Mouse (Mus musculus): ENCODE data around the gene St6galnac4. TPM values are rescaled to one million over a fixed set of nuclear protein-coding genes. Genes with fewer than 3 reads are reported as not detected.

St6galnac4 gene
- 33.1 and 34.7 TPM in 2 replicates for polyA plus RNA-seq (2015; fragmentation: Nextera tagmentation; extraction: Ambion mirVana)

DNA sequence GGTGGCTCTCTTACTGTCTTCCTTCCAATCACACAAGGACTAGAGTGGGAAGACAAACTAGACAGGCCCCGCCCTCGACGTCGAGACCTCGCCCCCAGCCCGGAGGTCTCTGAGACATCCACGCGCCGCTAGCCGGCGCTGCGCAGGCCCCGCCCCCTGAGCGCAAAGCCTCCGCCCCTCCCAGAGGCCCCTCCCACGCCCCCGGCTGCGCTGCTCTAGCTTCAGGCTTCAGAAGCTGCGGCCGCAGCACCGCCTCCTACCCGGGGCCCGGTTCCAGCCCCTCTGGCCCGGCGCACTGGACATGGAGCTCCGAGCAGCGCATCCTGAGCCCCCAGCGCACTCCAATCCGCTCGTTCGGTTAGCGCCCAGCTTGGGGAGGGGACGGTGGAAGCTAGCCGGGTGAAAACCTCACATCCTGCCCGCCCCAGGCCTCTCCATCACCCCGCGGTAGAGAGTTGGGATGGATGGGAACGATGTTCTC lies at the start of gene St6galnac4:
St6galnac4 (plus strand) TSS at position 225 of the 481 bp plus-strand sequence.
- Histone ChIP-seq H3K27ac (peak within 1 kb of the TSS; percentile 44), H3K36me3 (peaks cover 13% of the 10 kb centered on the region), H3K4me2 (peak within 1 kb of the TSS; percentile 75), H3K9ac (peak within 1 kb of the TSS; percentile 77), H3K27me3 (peaks cover 7% of the 10 kb centered on the region), H3K9me3 (no peaks in the 10 kb centered on the region), H3K4me1 (peaks cover 34% of the 10 kb centered on the region), H3K4me3 (peak within 1 kb of the TSS; percentile 67)
- ATAC-seq (ENCODE audit: insufficient number of reproducible peaks, insufficient read depth, low FRiP score, low TSS enrichment, low read depth) = peak; percentile 86
- WGBS = under 1% methylated on average over 38 of the region's 38 CpGs

DNA sequence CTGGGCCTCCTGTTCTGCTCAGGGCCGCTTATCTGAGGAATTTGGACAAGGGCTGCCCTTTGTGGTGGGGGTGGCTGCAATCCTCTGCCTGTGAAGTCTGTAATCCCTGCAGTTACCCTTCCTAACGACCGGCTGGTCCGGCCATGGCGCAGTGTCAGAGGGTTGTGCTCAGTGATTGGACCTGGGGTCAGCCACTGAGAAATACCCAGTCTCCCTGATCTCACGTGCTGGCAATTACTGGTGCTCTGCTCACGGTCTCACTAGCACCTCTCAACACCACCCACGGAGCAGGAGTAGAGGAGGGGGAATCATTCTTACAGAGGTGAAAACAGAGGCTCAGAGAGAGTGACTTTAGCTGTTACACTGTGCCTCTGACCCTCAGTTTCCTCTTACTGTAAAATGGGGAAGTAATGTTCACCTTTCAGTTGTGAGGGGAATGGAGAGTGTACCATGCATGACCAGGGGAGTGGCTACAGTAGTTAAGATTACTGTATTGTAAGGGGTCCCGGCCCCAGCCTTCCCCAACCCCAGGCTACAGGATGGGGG lies 49.5 kb upstream of the St6galnac4 start:
- no peaks in the 10 kb centered on the region for H3K27me3 ChIP-seq
- peaks cover 77% of the 10 kb centered on the region for H3K4me1 ChIP-seq
- peak overlapping the region; percentile 98 for H3K27ac ChIP-seq
- peak overlapping the region; percentile 94 for H3K9ac ChIP-seq
- no peaks in the 10 kb centered on the region for H3K9me3 ChIP-seq
- H3K36me3 ChIP-seq = no peaks in the 10 kb centered on the region
- 9% methylated on average over 9 of the region's 9 CpGs for WGBS
- peak overlapping the region; percentile 92 for H3K4me3 ChIP-seq
- no peak for ATAC-seq (ENCODE audit: insufficient number of reproducible peaks, insufficient read depth, low FRiP score, low TSS enrichment, low read depth)
- peak overlapping the region; percentile 90 for H3K4me2 ChIP-seq

- no peak for ATAC-seq (ENCODE audit: insufficient number of reproducible peaks, insufficient read depth, low FRiP score, low TSS enrichment, low read depth)
- 60% methylated on average over 5 of the region's 5 CpGs for WGBS
- H3K9me3 ChIP-seq = no peaks in the 10 kb centered on the region
- no peaks in the 10 kb centered on the region for H3K36me3 ChIP-seq
- peak overlapping the region; percentile 90 for H3K4me2 ChIP-seq
- peak overlapping the region; percentile 92 for H3K4me3 ChIP-seq
- no peaks in the 10 kb centered on the region for H3K27me3 ChIP-seq
- peak overlapping the region; percentile 94 for H3K9ac ChIP-seq
- H3K4me1 ChIP-seq = peaks cover 77% of the 10 kb centered on the region
- peak overlapping the region; percentile 98; the same call in 1 of the 2 replicates for H3K27ac ChIP-seq
These were observed 49.0 kb upstream of the St6galnac4 start for GRCm38 (mm10) chr2:32537941-32538340.

DNA sequence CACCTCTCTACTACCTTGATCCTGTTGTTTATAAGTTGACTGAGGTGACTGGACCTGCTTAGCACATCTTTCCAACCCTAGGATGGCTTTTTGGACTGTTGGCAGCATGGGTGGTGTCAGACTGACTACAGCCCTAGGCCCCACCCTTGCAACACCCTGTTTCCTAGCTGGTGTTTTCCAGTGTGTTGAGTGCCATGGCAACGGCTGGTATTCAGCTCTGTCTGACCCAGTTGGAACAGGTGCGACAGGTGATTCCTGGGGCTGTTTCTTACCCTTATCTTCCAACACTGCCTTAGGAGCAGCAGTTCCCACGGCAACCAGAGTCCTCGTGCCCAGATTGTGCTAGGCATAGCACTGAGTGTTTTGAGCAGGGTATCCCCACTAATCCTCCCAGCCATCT lies 48.4 kb upstream of the St6galnac4 start:
- WGBS = 72% methylated on average over 4 of the region's 4 CpGs

GRCm38 (mm10) chr2:32539452-32539981 lies 47.4 kb upstream of the St6galnac4 start:
- Histone ChIP-seq H3K27me3 (no peaks in the 10 kb centered on the region), H3K27ac (peak overlapping the region; percentile 39), H3K9me3 (no peaks in the 10 kb centered on the region), H3K4me3 (no peak overlapping the region), H3K9ac (no peak overlapping the region), H3K4me1 (peaks cover 63% of the 10 kb centered on the region), H3K4me2 (peak overlapping the region; percentile 90), H3K36me3 (peaks cover 4% of the 10 kb centered on the region; the same call in 1 of the 2 replicates)
- ATAC-seq (ENCODE audit: insufficient number of reproducible peaks, insufficient read depth, low FRiP score, low TSS enrichment, low read depth) = no peak
- WGBS = 71% methylated on average over 14 of the region's 14 CpGs

More for the DNA sequence above, 48.4 kb upstream of the St6galnac4 start:
- H3K9me3 ChIP-seq = no peaks in the 10 kb centered on the region
- H3K4me3 ChIP-seq = peak overlapping the region; percentile 92; the same call in 1 of the 2 replicates
- H3K4me2 ChIP-seq = peak overlapping the region; percentile 90
- H3K27me3 ChIP-seq = no peaks in the 10 kb centered on the region
- H3K36me3 ChIP-seq = no peaks in the 10 kb centered on the region
- peaks cover 73% of the 10 kb centered on the region for H3K4me1 ChIP-seq
- no peak for ATAC-seq (ENCODE audit: insufficient number of reproducible peaks, insufficient read depth, low FRiP score, low TSS enrichment, low read depth)
- 0 out of 2 replicates have a peak overlapping the region, but pooled peaks have one; percentile 94 for H3K9ac ChIP-seq
- 0 out of 2 replicates have a peak overlapping the region, but pooled peaks have one; percentile 39 for H3K27ac ChIP-seq

DNA sequence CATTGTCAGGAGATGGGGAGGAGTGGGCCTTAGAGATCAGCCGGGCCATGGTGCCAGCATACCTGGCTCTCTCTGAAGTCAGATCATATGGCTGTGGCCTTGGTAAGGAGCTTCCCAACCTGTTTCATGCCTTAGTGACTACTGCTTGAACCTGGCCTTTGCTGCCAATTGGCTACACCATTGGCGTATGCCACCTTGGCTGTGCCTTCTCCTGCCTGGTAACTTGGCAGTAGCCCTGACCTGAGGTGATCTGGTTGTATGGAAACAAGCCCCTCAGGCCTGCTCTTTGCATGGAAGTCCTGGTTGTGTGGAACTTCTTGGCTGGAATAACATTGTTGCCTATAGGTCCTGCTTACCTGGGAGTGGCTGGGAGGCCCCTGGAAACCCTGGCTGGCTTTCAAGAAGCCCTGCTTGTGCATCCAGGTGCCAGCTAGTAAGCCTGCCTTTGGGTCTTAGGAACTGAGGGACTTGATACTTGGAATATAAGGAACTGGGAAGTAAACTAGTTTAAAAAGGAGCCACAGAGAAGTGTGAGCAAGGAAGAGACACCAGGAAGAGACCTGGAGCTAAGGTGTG lies 45.5 kb upstream of the St6galnac4 start:
- H3K27me3 ChIP-seq = no peaks in the 10 kb centered on the region
- peaks cover 9% of the 10 kb centered on the region; the same call in 1 of the 2 replicates for H3K36me3 ChIP-seq
- 88% methylated on average over 2 of the region's 2 CpGs for WGBS
- no peak for ATAC-seq (ENCODE audit: insufficient number of reproducible peaks, insufficient read depth, low FRiP score, low TSS enrichment, low read depth)
- H3K4me2 ChIP-seq = no peak overlapping the region
- H3K9me3 ChIP-seq = no peaks in the 10 kb centered on the region
- no peak overlapping the region for H3K4me3 ChIP-seq
- H3K27ac ChIP-seq = no peak overlapping the region
- peaks cover 57% of the 10 kb centered on the region for H3K4me1 ChIP-seq
- H3K9ac ChIP-seq = peak overlapping the region; percentile 21; the same call in 1 of the 2 replicates

DNA sequence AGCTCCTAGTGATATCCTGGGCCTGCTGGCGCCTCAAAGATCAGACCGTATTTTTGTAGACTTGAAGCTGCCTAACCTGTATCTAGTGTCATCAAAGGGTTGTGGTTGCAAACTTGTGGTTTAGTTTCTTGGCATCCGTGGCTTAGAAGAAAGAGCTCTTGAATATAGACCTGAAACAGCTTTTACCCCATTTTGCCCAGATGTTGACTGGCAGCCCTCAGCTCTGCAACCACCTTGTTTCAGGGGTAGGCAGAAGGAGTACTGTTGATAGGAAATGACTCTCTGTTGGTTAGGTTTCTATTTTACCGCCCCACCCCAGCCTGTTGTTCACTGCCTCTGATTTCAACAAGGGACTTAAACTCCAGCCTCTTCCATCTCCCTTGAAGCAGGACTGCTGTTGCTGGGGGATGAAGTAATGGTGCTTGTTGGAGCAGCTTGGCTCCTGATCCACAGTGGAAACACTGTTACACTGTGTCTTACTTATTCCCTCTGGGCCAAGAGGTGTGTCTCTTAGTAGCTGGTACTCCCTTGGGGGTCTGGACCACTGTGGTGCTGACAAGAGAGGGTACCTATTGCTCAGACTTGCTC lies 44.8 kb upstream of the St6galnac4 start:
- H3K27ac ChIP-seq = no peak overlapping the region
- H3K36me3 ChIP-seq = peaks cover 9% of the 10 kb centered on the region; the same call in 1 of the 2 replicates
- peaks cover 55% of the 10 kb centered on the region for H3K4me1 ChIP-seq
- no peak for ATAC-seq (ENCODE audit: insufficient number of reproducible peaks, insufficient read depth, low FRiP score, low TSS enrichment, low read depth)
- no peaks in the 10 kb centered on the region for H3K9me3 ChIP-seq
- no peaks in the 10 kb centered on the region for H3K27me3 ChIP-seq
- H3K4me2 ChIP-seq = no peak overlapping the region
- no peak overlapping the region for H3K4me3 ChIP-seq
- 79% methylated on average over 4 of the region's 4 CpGs for WGBS
- H3K9ac ChIP-seq = 0 out of 2 replicates have a peak overlapping the region, but pooled peaks have one; percentile 21

DNA sequence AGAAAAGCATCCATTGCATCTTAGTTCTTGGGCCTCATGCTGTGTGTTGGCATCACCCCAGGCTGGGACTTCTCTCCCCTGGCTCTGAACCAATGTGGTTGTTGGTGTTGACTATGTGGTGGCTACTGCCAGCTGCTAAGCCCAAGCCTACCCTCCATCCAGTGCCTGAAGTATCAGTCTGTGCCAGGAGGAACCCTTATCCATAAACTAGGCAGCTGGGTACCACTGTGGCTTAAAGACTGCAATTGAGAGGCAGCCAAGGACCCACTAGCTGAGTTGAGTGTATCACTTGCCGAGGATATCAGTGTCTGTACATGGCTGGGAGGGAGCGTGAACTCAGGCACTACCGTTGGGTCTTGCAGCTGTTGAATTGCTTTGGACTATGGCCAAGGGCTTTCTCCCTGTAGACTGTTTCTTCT lies 43.9 kb upstream of the St6galnac4 start:
- Histone ChIP-seq H3K4me3 (no peak overlapping the region), H3K9me3 (no peaks in the 10 kb centered on the region), H3K4me1 (peaks cover 55% of the 10 kb centered on the region), H3K27me3 (no peaks in the 10 kb centered on the region), H3K36me3 (peaks cover 9% of the 10 kb centered on the region; the same call in 1 of the 2 replicates), H3K4me2 (no peak overlapping the region), H3K27ac (no peak overlapping the region), H3K9ac (no peak overlapping the region)
- 89% methylated on average over 3 of the region's 3 CpGs for WGBS
- ATAC-seq (ENCODE audit: insufficient number of reproducible peaks, insufficient read depth, low FRiP score, low TSS enrichment, low read depth) = no peak

- no peaks in the 10 kb centered on the region for H3K9me3 ChIP-seq
- H3K9ac ChIP-seq = no peak overlapping the region
- H3K27me3 ChIP-seq = no peaks in the 10 kb centered on the region
- 81% methylated on average over 1 of the region's 1 CpGs for WGBS
- peaks cover 58% of the 10 kb centered on the region for H3K4me1 ChIP-seq
- no peak overlapping the region for H3K4me3 ChIP-seq
- peaks cover 9% of the 10 kb centered on the region; the same call in 1 of the 2 replicates for H3K36me3 ChIP-seq
- no peak overlapping the region for H3K4me2 ChIP-seq
- no peak for ATAC-seq (ENCODE audit: insufficient number of reproducible peaks, insufficient read depth, low FRiP score, low TSS enrichment, low read depth)
- H3K27ac ChIP-seq = no peak overlapping the region
These were observed 39.9 kb upstream of the St6galnac4 start for GRCm38 (mm10) chr2:32546951-32547350.

DNA sequence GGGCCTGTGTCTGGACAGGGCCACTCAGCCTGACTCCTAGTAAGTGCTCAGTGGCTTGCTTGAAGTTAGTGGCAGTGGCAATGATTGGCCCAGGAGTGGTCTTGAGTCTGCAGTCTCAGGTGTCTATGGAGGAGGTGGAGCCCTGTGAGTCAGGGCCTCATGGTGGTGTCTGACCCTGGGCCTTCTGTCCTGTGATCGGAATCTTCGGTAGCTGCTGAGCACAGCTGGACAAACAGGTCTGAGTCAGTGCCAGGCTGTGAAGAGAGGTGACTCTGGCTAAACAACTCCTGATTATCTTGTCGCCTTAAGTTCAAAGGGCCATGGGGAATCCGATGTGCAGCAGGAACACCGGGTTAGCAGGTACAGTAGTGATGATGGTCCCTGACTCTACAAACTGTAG lies 39.5 kb upstream of the St6galnac4 start:
- no peaks in the 10 kb centered on the region for H3K27me3 ChIP-seq
- peaks cover 9% of the 10 kb centered on the region; the same call in 1 of the 2 replicates for H3K36me3 ChIP-seq
- WGBS = 87% methylated on average over 5 of the region's 5 CpGs
- no peaks in the 10 kb centered on the region for H3K9me3 ChIP-seq
- H3K27ac ChIP-seq = no peak overlapping the region
- H3K4me2 ChIP-seq = no peak overlapping the region
- peaks cover 58% of the 10 kb centered on the region for H3K4me1 ChIP-seq
- no peak for ATAC-seq (ENCODE audit: insufficient number of reproducible peaks, insufficient read depth, low FRiP score, low TSS enrichment, low read depth)
- no peak overlapping the region for H3K4me3 ChIP-seq
- no peak overlapping the region for H3K9ac ChIP-seq

DNA sequence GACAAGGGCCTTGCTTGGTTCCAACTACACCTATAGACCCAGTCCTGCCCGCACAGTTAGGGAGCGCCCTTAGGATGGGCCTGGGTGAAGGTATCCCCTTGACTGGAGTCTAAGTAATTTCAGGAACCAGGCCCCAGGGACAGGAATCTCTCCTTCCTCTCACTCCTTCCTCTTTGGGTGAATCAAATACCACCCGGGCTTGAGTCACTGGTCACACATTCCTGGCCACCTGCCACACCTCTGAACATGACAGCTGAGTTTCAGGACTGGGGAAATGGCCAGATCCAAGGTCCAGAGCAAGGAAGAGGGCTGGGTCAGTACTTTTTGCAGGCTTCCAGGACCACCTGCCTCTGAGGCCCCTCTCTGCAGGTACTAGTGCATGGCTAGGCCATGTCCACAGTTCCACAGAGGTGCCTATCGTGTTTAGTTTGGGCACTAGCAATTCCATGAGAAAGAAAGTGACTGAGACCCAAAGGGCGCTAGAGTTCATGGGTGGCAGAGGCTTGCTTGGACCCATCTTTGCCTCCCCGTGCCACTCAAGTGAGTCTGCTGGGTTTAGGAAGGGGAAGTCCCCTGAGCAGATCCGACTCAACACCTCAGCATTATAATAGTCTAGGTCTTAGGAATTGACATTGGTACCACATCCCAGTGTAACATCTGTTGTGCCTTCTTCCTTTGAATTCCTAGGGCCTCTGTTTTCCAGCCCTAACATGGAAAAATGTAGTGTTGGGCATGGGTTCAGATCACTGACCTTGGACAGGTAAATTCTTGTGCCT lies 38.7 kb upstream of the St6galnac4 start:
- Histone ChIP-seq H3K9ac (no peak overlapping the region), H3K9me3 (no peaks in the 10 kb centered on the region), H3K4me2 (no peak overlapping the region), H3K27ac (peak overlapping the region; percentile 93), H3K4me1 (peaks cover 58% of the 10 kb centered on the region), H3K36me3 (peaks cover 9% of the 10 kb centered on the region; the same call in 1 of the 2 replicates), H3K4me3 (no peak overlapping the region), H3K27me3 (no peaks in the 10 kb centered on the region)
- no peak for ATAC-seq (ENCODE audit: insufficient number of reproducible peaks, insufficient read depth, low FRiP score, low TSS enrichment, low read depth)
- WGBS = 86% methylated on average over 7 of the region's 7 CpGs

Measured in embryonic facial prominence, embryonic 13.5 days (tissue).